Mouse (Mus musculus): ENCODE measurements around the gene Scarf2. TPM values are rescaled to one million over a fixed set of nuclear protein-coding genes. Genes with fewer than 3 reads are reported as not detected.

Scarf2 gene
- total and polyA plus RNA-seq, 2 experiments from 2014 or later = 2.0 to 15.6 TPM

DNA sequence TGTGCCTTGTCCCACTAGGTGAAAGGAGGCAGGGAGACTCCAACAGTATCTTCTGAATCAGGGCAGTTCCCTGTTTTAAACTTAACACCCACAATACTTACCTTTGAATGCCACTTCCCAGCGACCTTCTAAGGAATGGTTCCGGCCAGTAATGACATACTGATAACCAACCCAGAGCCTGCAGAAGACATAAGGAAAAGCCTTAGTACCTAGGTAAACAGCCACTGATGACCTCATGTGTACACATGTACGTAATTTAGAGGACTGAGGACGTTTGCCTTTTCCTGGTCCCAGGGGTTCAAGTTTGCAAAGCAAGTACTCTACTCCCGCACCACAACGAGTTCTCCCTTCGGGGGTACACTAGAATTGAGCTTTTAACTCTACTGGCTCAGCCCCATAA is 60.1 kb downstream of the Scarf2 start:
- WGBS = 90% methylated on average over 7 of the region's 7 CpGs
- ATAC-seq (no peak), DNase-seq (ENCODE audit: low spot score) (no peak)
- Histone ChIP-seq H3K4me3 (ENCODE audit: low read length) (no peak overlapping the region), H3K4me2 (ENCODE audit: low read depth, low read length) (no peak overlapping the region), H3K27ac (no peak overlapping the region), H3K36me3 (ENCODE audit: insufficient read depth, low read length) (peaks cover 58% of the 10 kb centered on the region), H3K27me3 (ENCODE audit: insufficient read depth, low read length) (no peaks in the 10 kb centered on the region), H3K9ac (replicated peaks; ENCODE audit: low read length) (no peak overlapping the region), H3K9me3 (ENCODE audit: low read length) (no peaks in the 10 kb centered on the region), H3K4me1 (ENCODE audit: insufficient read depth, low read length) (no peaks in the 10 kb centered on the region)
- TF ChIP-seq CTCF (IDR thresholded peaks at IDR 0.05; ENCODE audit: low read depth) = no peak

Other genes starting within 250 kb of the Scarf2 start
- gene Lrrc74b, start 236.0 kb upstream of the Scarf2 start, total RNA-seq (2014; rRNA removed) = 2.3 and 2.4 TPM in 2 replicates
- 2.0 and 2.1 TPM in 2 replicates for gene Lrrc74b, start 236.0 kb upstream of the Scarf2 start, polyA plus RNA-seq (2015; fragmentation: Nextera tagmentation; extraction: Ambion mirVana)
- 3.4 and 5.1 TPM in 2 replicates for gene P2rx6, start 235.4 kb upstream of the Scarf2 start, total RNA-seq (2014; rRNA removed)
- gene P2rx6, start 235.4 kb upstream of the Scarf2 start, polyA plus RNA-seq (2015; fragmentation: Nextera tagmentation; extraction: Ambion mirVana) = 2.3 and 3.0 TPM in 2 replicates
- 74.6 and 78.7 TPM in 2 replicates for gene Slc7a4, start 214.1 kb upstream of the Scarf2 start, total RNA-seq (2014; rRNA removed)
- gene Slc7a4, start 214.1 kb upstream of the Scarf2 start, polyA plus RNA-seq (2015; fragmentation: Nextera tagmentation; extraction: Ambion mirVana) = 42.5 and 42.8 TPM in 2 replicates
- gene Smpd4, start 177.9 kb upstream of the Scarf2 start, total RNA-seq (2014; rRNA removed) = 62.4 and 67.4 TPM in 2 replicates
- gene Smpd4, start 177.9 kb upstream of the Scarf2 start, polyA plus RNA-seq (2015; fragmentation: Nextera tagmentation; extraction: Ambion mirVana) = 21.7 and 23.8 TPM in 2 replicates
- 18.2 and 20.8 TPM in 2 replicates for gene Ccdc74a, start 150.8 kb upstream of the Scarf2 start, total RNA-seq (2014; rRNA removed)
- gene Ccdc74a, start 150.8 kb upstream of the Scarf2 start, polyA plus RNA-seq (2015; fragmentation: Nextera tagmentation; extraction: Ambion mirVana) = 32.8 and 37.6 TPM in 2 replicates
- gene Med15, start 64.4 kb upstream of the Scarf2 start, total RNA-seq (2014; rRNA removed) = 47.5 and 66.1 TPM in 2 replicates
- gene Med15, start 64.4 kb upstream of the Scarf2 start, polyA plus RNA-seq (2015; fragmentation: Nextera tagmentation; extraction: Ambion mirVana) = 33.8 and 39.2 TPM in 2 replicates
- 176 and 190 TPM in 2 replicates for gene Klhl22, start 37.7 kb upstream of the Scarf2 start, total RNA-seq (2014; rRNA removed)
- gene Klhl22, start 37.7 kb upstream of the Scarf2 start, polyA plus RNA-seq (2015; fragmentation: Nextera tagmentation; extraction: Ambion mirVana) = 69.6 and 80.5 TPM in 2 replicates
- gene B830017H08Rik, start 35.8 kb downstream of the Scarf2 start, total RNA-seq (2014; rRNA removed) = 6.1 and 9.1 TPM in 2 replicates
- 6.3 and 6.4 TPM in 2 replicates for gene B830017H08Rik, start 35.8 kb downstream of the Scarf2 start, polyA plus RNA-seq (2015; fragmentation: Nextera tagmentation; extraction: Ambion mirVana)
- gene Car15, start 41.1 kb downstream of the Scarf2 start, total RNA-seq (2014; rRNA removed) = 3.3 and 7.0 TPM in 2 replicates
- 1.9 TPM in 2 replicates for gene Car15, start 41.1 kb downstream of the Scarf2 start, polyA plus RNA-seq (2015; fragmentation: Nextera tagmentation; extraction: Ambion mirVana)
- 0.42 and 1.3 TPM in 2 replicates for gene Gm20518, start 94.4 kb downstream of the Scarf2 start, total RNA-seq (2014; rRNA removed)
- gene Gm20518, start 94.4 kb downstream of the Scarf2 start, polyA plus RNA-seq (2015; fragmentation: Nextera tagmentation; extraction: Ambion mirVana) = 0.11 and 0.20 TPM in 2 replicates
- 0.29 TPM in 1 of 2 replicates, not detected in the other for gene Tssk1, start 96.9 kb downstream of the Scarf2 start, total RNA-seq (2014; rRNA removed)
- gene Tssk1, start 96.9 kb downstream of the Scarf2 start, polyA plus RNA-seq (2015; fragmentation: Nextera tagmentation; extraction: Ambion mirVana) = 0.04 TPM in 1 of 2 replicates, not detected in the other
- 181 and 199 TPM in 2 replicates for gene Dgcr2, start 101.3 kb downstream of the Scarf2 start, total RNA-seq (2014; rRNA removed)
- gene Dgcr2, start 101.3 kb downstream of the Scarf2 start, polyA plus RNA-seq (2015; fragmentation: Nextera tagmentation; extraction: Ambion mirVana) = 83.0 and 88.8 TPM in 2 replicates
- gene Tssk2, start 101.4 kb downstream of the Scarf2 start, total RNA-seq (2014; rRNA removed) = not detected in 2 replicates
- not detected in 2 replicates for gene Tssk2, start 101.4 kb downstream of the Scarf2 start, polyA plus RNA-seq (2015; fragmentation: Nextera tagmentation; extraction: Ambion mirVana)
- gene Ess2, start 114.1 kb downstream of the Scarf2 start, total RNA-seq (2014; rRNA removed) = 37.7 and 46.3 TPM in 2 replicates
- 38.8 and 40.8 TPM in 2 replicates for gene Ess2, start 114.1 kb downstream of the Scarf2 start, polyA plus RNA-seq (2015; fragmentation: Nextera tagmentation; extraction: Ambion mirVana)
- gene Gsc2, start 117.8 kb downstream of the Scarf2 start, total RNA-seq (2014; rRNA removed) = 0.21 and 0.61 TPM in 2 replicates
- gene Gsc2, start 117.8 kb downstream of the Scarf2 start, polyA plus RNA-seq (2015; fragmentation: Nextera tagmentation; extraction: Ambion mirVana) = 0.76 and 1.0 TPM in 2 replicates
- gene Slc25a1, start 130.9 kb downstream of the Scarf2 start, total RNA-seq (2014; rRNA removed) = 228 and 230 TPM in 2 replicates
- 150 and 151 TPM in 2 replicates for gene Slc25a1, start 130.9 kb downstream of the Scarf2 start, polyA plus RNA-seq (2015; fragmentation: Nextera tagmentation; extraction: Ambion mirVana)
- gene Vpreb2, start 183.1 kb downstream of the Scarf2 start, total RNA-seq (2014; rRNA removed) = not detected in 2 replicates
- gene Vpreb2, start 183.1 kb downstream of the Scarf2 start, polyA plus RNA-seq (2015; fragmentation: Nextera tagmentation; extraction: Ambion mirVana) = not detected in 2 replicates